Mouse (Mus musculus) thymus, adult 2 months (tissue): Measurements from ENCODE around the gene 4930415O20Rik. TPM values are rescaled to one million over a fixed set of nuclear protein-coding genes. Genes with fewer than 3 reads are reported as not detected.
A peak's percentile ranks its signal among the peaks of the same experiment; 100 is the strongest.

Experiments used
- DNase-seq: peaks from one replicate; pipeline ENCODE4 v3.0.0; 2021
- H3K27ac ChIP-seq: fragments of 200-500 bp; 2 replicates; pipeline ENCODE4 v1.5.1; 2012; ENCODE audit warnings: low read length, control low read depth; ENCODE audit not compliant: control insufficient read depth, insufficient read depth
- H3K27me3 ChIP-seq: fragments of 200-500 bp; 2 replicates; pipeline ENCODE4 v1.6.1; 2012; ENCODE audit warnings: mild to moderate bottlenecking, low read length, moderate library complexity, mixed read lengths; ENCODE audit not compliant: control insufficient read depth, insufficient read depth
- H3K36me3 ChIP-seq: fragments of 200-500 bp; 2 replicates; pipeline ENCODE4 v1.6.1; 2012; ENCODE audit warnings: mild to moderate bottlenecking, low read length, moderate library complexity; ENCODE audit not compliant: control insufficient read depth, insufficient read depth
- H3K4me1 ChIP-seq: fragments of 200-500 bp; replicated peaks from 2 replicates; pipeline ENCODE4 v1.6.1; 2012; ENCODE audit warnings: low read length; ENCODE audit not compliant: control insufficient read depth, insufficient read depth
- H3K4me3 ChIP-seq: fragments of 200-500 bp; 2 replicates; pipeline ENCODE4 v1.5.1; 2012; ENCODE audit warnings: mild to moderate bottlenecking, low read length, control low read depth, moderate library complexity; ENCODE audit not compliant: control insufficient read depth, insufficient read depth
- CTCF ChIP-seq: fragments of 200-500 bp; IDR thresholded peaks from 2 replicates; pipeline ENCODE4 v1.5.1; 2012; ENCODE audit warnings: mild to moderate bottlenecking, control low read depth, low read length, moderate library complexity, borderline replicate concordance; ENCODE audit not compliant: control insufficient read depth, poor library complexity, insufficient read depth; ENCODE audit errors: extremely low read depth
- POLR2A ChIP-seq: fragments of 200-500 bp; IDR thresholded peaks from 2 replicates; pipeline ENCODE4 v1.6.1; 2012; ENCODE audit warnings: mild to moderate bottlenecking, low read length, control low read depth, moderate library complexity; ENCODE audit not compliant: control insufficient read depth, poor library complexity, insufficient read depth; ENCODE audit errors: extremely low read depth
- WGBS: fragments of 180-500 bp; shearing (Covaris S2); methylation state at CpG from one replicate; pipeline ENCODE4 v1.1.7; 2018; 5-methylcytosine and 5-hydroxymethylcytosine counted together
- polyA plus RNA-seq: library from polyadenylated mRNA; depleted of rRNA; stranded (reverse); fragments of >200 nt; gene quantifications from 2 replicates; pipeline ENCODE4 v1.2.3, GENCODE M21; 2012

The 4930415O20Rik gene
- polyA plus RNA-seq, 1 experiment, result 0.31 TPM

DNA sequence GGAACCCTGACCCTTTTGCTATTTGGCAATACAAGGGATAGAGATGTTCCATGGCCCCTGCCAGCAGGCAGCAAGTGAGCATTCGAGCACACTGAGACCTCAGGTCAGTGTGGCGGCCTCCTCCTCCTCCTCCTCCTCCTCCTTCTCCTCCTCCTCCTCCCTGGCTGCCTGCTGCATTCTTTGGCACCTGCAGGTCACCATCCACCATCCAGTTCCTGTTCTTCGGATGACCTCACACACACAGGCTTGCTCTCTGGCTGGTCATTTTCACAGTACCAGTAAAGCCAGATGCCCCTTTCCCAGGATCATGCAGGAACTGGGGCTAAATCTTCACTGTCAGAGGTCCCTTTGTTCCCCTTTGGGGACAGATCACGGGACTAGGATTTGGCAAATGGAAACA is 20.6 kb downstream of the 4930415O20Rik start:
- Histone ChIP-seq H3K27ac (0 out of 2 replicates have a peak overlapping the region, but pooled peaks have one; percentile 84), H3K27me3 (no peaks in the 10 kb centered on the region), H3K36me3 (peaks cover 50% of the 10 kb centered on the region), H3K4me3 (no peak overlapping the region), H3K4me1 (peaks cover 44% of the 10 kb centered on the region)
- 86% methylated on average over 4 of the region's 4 CpGs for whole genome bisulfite sequencing
- no peak for TF ChIP-seq CTCF
- TF ChIP-seq POLR2A, result no peak
- DNase-seq, result no peak

DNA sequence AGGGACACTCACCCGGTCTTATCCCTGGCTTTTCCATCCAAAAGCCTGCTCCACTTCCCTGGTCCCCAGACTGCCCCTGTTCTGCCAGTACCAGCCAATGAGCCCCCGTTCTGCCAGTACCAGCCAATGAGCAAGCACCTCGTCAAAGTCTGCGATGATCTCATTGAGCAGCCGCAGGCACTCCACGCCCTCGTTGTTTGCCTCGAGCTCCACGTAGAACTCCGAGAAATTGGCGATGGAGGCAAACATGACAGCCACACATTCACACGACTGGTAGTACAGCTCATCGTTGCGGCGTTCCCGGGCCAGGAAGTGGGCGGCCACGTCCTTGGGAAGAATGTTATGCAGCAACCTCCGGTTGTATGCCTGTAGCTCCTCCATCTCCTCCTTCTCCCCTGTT is 23.4 kb downstream of the 4930415O20Rik start:
- Histone ChIP-seq H3K27ac (no peak overlapping the region), H3K36me3 (peaks cover 73% of the 10 kb centered on the region), H3K4me3 (no peak overlapping the region), H3K27me3 (no peaks in the 10 kb centered on the region), H3K4me1 (peaks cover 24% of the 10 kb centered on the region)
- no peak for DNase-seq
- TF ChIP-seq CTCF (no peak), POLR2A (no peak)
- WGBS, result 97% methylated on average over 19 of the region's 19 CpGs

- TF ChIP-seq CTCF (no peak), POLR2A (no peak)
- Histone ChIP-seq H3K27ac (no peak overlapping the region), H3K4me1 (peaks cover 18% of the 10 kb centered on the region), H3K36me3 (peaks cover 77% of the 10 kb centered on the region), H3K4me3 (no peak overlapping the region), H3K27me3 (no peaks in the 10 kb centered on the region)
- WGBS, result 94% methylated on average over 5 of the region's 5 CpGs
- no peak for DNase-seq
Measured at GRCm38 (mm10) chr15:98595049-98595448, 24.2 kb downstream of the 4930415O20Rik start.

DNA sequence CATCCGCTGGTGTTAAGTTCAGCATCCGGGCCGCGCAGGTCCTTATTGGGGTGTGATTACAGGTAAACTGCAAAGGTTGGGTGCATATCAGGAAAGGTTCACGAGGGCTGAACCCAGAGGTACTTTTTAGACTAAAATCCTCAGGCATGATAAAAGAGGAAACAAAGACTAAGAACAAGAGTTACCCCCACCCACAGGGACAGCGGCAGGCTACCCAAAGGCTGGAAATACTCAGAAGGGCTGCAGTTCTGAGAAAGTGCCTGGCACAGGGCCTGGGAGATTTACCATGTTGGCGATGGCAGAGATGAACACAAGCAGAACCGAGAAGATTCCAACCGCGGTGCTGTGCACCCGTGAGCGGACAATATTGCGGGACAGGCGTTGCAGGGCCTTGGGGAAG is 25.8 kb downstream of the 4930415O20Rik start:
- Histone ChIP-seq H3K36me3 (peaks cover 80% of the 10 kb centered on the region), H3K4me1 (peaks cover 4% of the 10 kb centered on the region), H3K4me3 (no peak overlapping the region), H3K27ac (no peak overlapping the region), H3K27me3 (no peaks in the 10 kb centered on the region)
- no peak for DNase-seq
- TF ChIP-seq CTCF, result no peak
- no peak for TF ChIP-seq POLR2A
- WGBS, result 97% methylated on average over 14 of the region's 14 CpGs

GRCm38 (mm10) chr15:98600036-98600709 is 29.4 kb downstream of the 4930415O20Rik start:
- H3K36me3 ChIP-seq, result peaks cover 59% of the 10 kb centered on the region
- H3K4me1 ChIP-seq, result peaks cover 22% of the 10 kb centered on the region
- WGBS, result 89% methylated on average over 12 of the region's 12 CpGs
- H3K4me3 ChIP-seq, result no peak overlapping the region
- H3K27me3 ChIP-seq, result no peaks in the 10 kb centered on the region
- TF ChIP-seq CTCF (no peak), POLR2A (no peak)
- no peak overlapping the region for H3K27ac ChIP-seq
- no peak for DNase-seq

DNA sequence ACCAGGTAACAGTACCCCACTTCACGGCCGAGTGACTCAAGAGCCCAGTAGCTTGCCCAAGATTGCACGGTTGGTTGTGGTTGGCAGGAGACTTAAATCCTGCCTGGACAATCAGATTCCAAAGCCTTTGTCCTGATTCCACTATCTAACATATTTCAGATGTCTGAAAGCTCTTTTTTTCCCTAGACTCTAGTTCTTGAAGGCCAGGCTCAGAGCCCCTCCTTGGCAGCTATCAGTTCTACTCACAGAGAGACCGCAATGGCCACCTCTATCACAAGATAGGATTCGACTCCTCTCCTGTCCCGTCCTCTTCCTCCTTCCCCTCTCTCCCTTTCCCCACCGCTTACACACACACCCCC is 31.0 kb downstream of the 4930415O20Rik start:
- TF ChIP-seq CTCF, result no peak
- TF ChIP-seq POLR2A, result no peak
- no peak overlapping the region for H3K27ac ChIP-seq
- 93% methylated on average over 7 of the region's 7 CpGs for WGBS
- peaks cover 25% of the 10 kb centered on the region for H3K4me1 ChIP-seq
- peaks cover 42% of the 10 kb centered on the region for H3K36me3 ChIP-seq
- no peak overlapping the region for H3K4me3 ChIP-seq
- no peak for DNase-seq
- H3K27me3 ChIP-seq, result no peaks in the 10 kb centered on the region
